Mouse (Mus musculus): ENCODE data around the gene Skil. TPM values are rescaled to one million over a fixed set of nuclear protein-coding genes. Genes with fewer than 3 reads are reported as not detected.

Gene Skil
- 10 to 100 TPM; 62.7 to 63.9 TPM for total RNA-seq (2021)
- long read RNA-seq, experiment 1, full-length matches to known transcripts, result 10 of 11 reads
- long read RNA-seq, experiment 1, partial matches to known transcripts, result 0 of 11 reads
- long read RNA-seq, experiment 1, other reads (novel, unspliced or antisense), result 1 of 11 reads
- long read RNA-seq, experiment 2, full-length matches to known transcripts, result 7 of 16 reads
- long read RNA-seq, experiment 2, partial matches to known transcripts, result 0 of 16 reads
- long read RNA-seq, experiment 2, other reads (novel, unspliced or antisense), result 9 of 16 reads

- peak; percentile 92 to 94 for DNase-seq (ENCODE audit: low spot score in 2 of 2)
Observed at GRCm38 (mm10) chr3:31094531-31095178, at the start of gene Skil. TSS of gene Skil (plus strand) at chr3:31095058.

DNA sequence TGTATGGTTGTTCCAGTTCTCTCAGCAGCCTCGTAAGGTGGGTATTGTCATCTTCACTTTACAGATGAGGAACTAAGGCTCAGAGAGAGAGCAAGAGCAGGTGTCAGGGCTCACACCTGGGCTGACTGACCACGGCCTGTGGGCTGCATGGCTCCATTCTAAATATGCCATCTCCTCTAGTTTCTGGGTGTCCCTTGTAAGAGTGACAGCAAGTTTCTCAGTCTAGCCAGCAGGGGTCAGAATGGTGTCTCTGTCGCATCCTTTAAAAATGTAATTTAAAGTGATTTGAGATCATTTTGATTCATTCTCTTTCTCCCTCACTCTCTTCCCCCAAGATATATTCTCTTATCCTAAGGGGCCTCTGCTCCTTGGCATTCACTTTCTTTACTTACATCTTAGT lies 47.6 kb upstream of the Skil start:
- DNase-seq (ENCODE audit: low spot score in 2 of 2), result peak in 1 of 2 experiments; percentile 28

GRCm38 (mm10) chr3:31049087-31049486 lies 45.8 kb upstream of the Skil start:
- DNase-seq (ENCODE audit: low spot score in 2 of 2), result no peak

GRCm38 (mm10) chr3:31050375-31050774 lies 44.5 kb upstream of the Skil start:
- DNase-seq (ENCODE audit: low spot score in 2 of 2), result no peak

GRCm38 (mm10) chr3:31051730-31052129 lies 43.1 kb upstream of the Skil start:
- no peak for DNase-seq (ENCODE audit: low spot score in 2 of 2)

DNA sequence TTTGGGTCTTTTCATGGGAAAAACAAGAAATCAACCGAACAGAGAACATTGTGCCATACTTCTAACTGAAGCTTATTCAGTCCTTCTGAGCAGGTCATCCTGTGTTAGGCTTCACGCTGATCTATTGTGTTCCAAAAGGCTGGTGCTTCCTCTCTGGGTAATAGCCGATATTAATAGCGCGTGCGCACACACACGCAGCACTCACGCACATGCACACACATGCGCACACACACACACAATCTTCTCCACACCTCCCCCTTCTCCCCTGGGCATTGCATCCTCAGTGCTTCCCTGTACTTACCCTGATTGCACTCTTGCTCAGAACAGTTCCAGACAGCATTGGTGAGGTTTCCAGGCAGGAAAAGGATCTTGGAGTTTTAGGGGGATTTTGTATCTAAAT lies 41.7 kb upstream of the Skil start:
- no peak for DNase-seq (ENCODE audit: low spot score in 2 of 2)

- DNase-seq (ENCODE audit: low spot score in 2 of 2), result peak in 1 of 2 experiments; percentile 33
Observed at GRCm38 (mm10) chr3:31054888-31055287, 40.0 kb upstream of the Skil start.

DNA sequence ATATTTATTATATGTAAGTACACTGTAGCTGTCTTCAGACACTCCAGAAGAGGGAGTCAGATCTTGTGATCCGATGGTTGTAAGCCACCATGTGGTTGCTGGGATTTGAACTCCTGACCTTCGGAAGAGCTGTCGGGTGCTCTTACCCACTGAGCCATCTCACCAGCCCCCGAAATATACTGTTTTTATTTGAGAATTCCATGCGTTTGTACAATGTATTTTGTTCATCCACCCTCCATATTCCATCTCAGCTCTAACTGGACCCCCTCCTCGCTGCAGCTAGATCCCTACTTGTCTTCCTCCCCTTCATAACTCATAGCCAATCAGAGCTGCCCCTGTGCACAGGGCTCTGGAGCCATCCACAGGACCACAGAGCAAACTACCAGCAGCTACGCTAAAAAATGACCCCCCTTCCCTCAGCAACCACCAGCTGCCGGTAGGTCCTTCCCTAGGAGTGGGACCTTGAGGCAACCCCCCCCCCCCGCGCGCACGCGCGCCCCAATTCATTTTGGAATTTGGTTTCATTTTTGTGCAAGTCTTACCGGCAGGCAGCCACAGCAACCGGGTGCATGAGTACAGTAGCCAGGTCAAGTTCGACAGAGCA lies 38.7 kb upstream of the Skil start:
- DNase-seq (ENCODE audit: low spot score in 2 of 2), result no peak

GRCm38 (mm10) chr3:31056651-31057627 lies 37.9 kb upstream of the Skil start:
- DNase-seq (ENCODE audit: low spot score in 2 of 2), result peak; percentile 68 to 88

DNA sequence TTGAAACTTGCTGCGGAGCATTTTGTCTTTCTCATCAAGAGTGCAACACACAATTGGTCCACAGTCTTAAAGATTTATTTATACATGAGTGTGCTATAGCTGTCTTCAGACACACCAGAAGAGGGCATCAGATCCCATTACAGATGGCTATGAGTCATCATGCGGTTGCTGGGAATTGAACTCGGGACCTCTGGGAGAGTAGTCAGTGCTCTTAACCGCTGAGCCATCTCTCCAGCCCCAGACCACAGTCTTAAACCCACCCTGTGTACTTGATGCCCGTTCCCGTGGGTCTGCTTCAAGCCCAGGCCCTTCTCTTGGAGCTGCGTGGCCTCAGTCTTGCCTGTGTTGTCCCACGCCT lies 34.1 kb upstream of the Skil start:
- no peak for DNase-seq (ENCODE audit: low spot score in 2 of 2)

DNA sequence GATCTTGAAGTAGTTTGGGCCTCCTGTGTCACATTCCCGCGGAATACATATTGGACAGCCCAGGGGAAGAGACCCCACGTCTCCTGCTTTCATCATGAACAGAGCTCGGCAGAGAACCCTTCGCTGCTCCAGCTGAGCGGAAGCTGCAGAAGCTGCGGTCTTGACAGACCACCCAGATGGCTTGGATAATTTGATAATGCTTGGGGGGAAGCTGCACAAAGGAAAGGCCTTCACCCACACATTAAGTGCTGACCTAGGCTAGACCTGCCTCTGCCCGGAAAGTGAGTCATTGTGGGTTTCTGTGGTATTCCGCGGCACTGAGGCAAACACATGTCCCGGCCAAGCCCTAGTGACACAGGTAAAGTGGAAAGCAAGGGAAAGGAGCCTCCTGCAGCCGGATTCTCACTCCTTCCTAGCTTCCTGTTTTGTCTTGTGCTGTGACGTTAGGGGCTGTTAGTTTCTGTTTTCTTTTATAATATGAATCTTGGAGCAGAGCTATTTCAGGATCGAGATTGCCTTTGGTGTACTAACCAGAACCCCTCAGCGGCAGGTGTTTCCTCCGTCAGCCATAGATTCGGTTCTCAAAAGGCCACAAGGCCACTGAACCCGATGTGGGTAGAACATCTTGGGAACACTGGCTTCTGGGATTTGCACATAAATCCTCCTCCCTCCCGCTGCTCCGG lies 33.6 kb upstream of the Skil start:
- DNase-seq (ENCODE audit: low spot score in 2 of 2), result no peak

GRCm38 (mm10) chr3:31061786-31062120 lies 33.1 kb upstream of the Skil start:
- no peak for DNase-seq (ENCODE audit: low spot score in 2 of 2)

DNA sequence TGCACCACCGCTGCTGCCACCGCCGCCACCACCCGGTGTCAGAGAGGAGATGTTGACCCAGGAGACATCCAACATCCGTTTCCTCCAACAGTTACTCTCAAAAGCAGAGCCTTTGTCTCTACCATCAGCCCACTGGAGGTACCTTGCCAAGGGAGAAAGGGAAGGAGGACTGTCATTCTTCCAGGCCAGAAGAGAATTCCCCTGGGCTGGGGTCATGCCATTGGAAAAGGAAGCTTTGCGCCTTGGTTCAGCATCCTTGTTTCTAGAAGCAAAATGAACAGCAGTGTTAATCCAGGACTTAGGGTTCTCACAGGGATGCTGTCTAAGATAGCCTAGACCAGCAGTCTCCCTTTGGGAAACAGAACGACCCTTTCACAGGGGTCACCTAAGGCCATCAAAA lies 32.5 kb upstream of the Skil start:
- DNase-seq (ENCODE audit: low spot score in 2 of 2), result no peak

- DNase-seq (ENCODE audit: low spot score in 2 of 2), result no peak
Observed at GRCm38 (mm10) chr3:31068482-31068881, 26.4 kb upstream of the Skil start.

- no peak for DNase-seq (ENCODE audit: low spot score in 2 of 2)
Observed at GRCm38 (mm10) chr3:31071804-31072203, 23.1 kb upstream of the Skil start.

- no peak for DNase-seq (ENCODE audit: low spot score in 2 of 2)
Observed at GRCm38 (mm10) chr3:31075808-31076207, 19.1 kb upstream of the Skil start.

DNA sequence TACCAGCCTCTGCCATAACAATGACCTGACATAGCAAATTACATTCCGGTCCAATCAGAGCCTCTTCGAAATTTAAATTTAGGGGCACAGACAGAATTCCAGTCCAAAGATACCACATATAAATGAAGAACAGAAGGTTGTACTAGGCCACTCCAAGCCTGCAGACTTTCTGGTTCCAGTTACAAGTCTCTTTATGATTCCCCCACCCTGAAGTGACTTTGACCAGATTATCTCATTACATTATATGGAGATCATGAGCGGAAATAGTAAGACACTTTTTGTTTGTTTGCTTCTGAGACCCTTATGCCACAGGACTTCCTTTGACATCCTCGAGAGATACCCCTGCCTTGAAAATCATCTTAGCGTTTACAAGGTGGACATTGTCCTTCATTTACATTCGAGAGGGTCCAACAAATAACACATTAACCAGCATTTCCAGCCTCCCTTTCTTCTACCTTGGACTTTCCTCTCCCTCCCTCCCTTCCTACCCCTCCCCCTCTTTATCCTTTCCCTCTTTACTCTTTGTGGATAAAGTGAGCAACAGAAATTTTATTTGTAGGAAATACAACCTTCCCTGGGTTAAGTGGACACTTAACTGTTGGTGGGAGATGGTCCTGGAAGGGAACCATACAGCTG lies 17.7 kb upstream of the Skil start:
- DNase-seq (ENCODE audit: low spot score in 2 of 2), result no peak

DNA sequence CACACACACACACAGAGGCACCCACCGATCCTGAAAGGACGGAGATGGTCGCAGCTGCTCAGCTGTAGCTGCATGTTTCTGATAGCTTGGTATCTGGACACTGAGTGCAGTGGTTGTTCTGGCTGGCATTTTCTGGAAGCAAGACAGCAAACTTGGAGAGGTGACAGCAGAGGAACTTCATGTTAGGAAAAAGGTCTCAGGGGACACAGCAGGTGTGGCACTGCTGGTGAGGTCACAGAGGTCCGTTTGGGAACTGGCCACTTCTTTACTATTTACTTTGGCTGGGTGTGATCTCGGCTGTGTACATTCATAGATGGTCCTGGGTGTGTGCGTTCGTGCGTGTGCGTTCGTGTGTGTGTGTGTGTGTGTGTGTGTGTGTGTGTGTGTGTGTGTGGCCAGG lies 15.4 kb upstream of the Skil start:
- no peak for DNase-seq (ENCODE audit: low spot score in 2 of 2)

DNA sequence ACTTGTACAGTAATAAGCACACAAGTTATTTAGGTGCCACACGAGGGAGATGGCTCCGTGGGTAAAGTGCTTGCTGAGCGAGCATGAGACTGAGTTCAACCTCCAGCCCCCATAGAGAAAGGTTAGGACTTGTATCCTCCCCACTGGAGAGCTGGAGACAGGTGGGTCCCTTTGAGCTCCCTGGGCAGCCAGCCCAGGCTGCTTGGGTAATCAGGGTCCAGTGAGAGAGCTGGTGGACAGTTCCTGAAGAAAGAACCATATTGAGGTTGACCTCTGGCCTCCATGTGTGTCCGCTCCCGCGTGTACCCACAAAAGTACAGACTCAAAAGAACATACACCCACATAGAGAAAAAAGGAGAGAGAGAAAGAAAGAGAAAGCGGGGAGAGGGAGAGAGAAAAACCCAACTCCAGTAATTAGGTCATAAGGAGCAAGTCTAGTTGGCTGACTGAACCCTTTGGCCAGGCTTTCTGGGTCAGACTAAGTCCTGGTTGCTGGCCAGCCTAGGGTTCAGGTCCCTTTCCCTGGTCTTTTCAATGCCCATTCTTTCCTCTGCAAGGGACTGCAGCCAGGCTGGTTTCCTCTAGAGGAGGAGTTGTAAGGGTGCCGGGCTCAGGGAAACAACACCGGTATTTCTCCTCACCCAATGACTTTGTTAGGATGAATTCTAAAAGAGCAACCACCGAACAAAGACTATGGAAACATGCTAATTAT lies 13.9 kb upstream of the Skil start:
- DNase-seq (ENCODE audit: low spot score in 2 of 2), result peak in 1 of 2 experiments; percentile 55

All from layer of hippocampus, postnatal 14 days (tissue).